8 mouse cellular contexts compared by ENCODE assay signal in the genomic region with DNA sequence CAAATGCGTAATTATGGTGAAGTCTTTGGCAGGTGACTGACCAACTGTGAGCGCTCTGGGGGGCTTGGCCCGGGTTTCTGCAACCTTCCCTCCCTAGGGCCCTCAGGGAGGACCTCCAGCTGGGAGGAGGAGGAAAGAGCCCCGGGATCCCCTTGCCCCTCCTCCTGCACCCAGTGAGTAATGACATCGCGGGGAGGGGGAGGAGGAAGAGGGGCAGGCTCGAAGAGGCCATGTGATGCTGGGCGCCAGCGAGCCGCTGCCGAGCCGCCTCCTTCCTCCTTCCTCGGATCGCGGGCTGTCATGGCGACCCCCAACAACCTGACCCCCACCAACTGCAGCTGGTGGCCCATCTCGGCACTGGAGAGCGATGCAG. TPM values are rescaled to one million over a fixed set of nuclear protein-coding genes. Genes with fewer than 3 reads are reported as not detected.
DNase-seq lines count a peak whose midpoint lies in the region; ATAC-seq and TF ChIP-seq lines count a peak whose summit lies in the region.

A gene (plus strand): TSS at position 231 of the 373 bp plus-strand sequence.

- no peak for DNase-seq in kidney, postnatal 0 days (ENCODE audit: low spot score)
- no peak for DNase-seq in kidney, adult 11 months
- DNase-seq in cerebellum, adult 9-11 months = peak; percentile 89
- DNase-seq in frontal cortex, adult 2 months (ENCODE audit: extremely low spot score in 1 of 2, low spot score in 1 of 2) = peak; percentile 69 to 80
- peak; percentile 72 for DNase-seq in left cerebral cortex, adult 11 months (ENCODE audit: low spot score)

- TF ChIP-seq CTCF in kidney, postnatal 0 days (IDR thresholded peaks at IDR 0.05; ENCODE audit: low read depth) = no peak

- H3K4me1 ChIP-seq in kidney, postnatal 0 days (replicated peaks; ENCODE audit: insufficient read depth, low read length) = peaks cover 6% of the 10 kb centered on the region; the same call in 1 of the 2 replicates
- peaks cover 33% of the 10 kb centered on the region for H3K4me1 ChIP-seq in neural tube, embryonic 13.5 days (replicated peaks)

- no peak within 1 kb of the TSS for H3K9ac ChIP-seq in kidney, postnatal 0 days (ENCODE audit: low read depth, low read length)
- H3K9ac ChIP-seq in neural tube, embryonic 13.5 days = peak within 1 kb of the TSS; percentile 90

- H3K36me3 ChIP-seq in kidney, postnatal 0 days (ENCODE audit: insufficient read depth, low read length) = no peaks in the 10 kb centered on the region
- H3K36me3 ChIP-seq in neural tube, embryonic 13.5 days = peaks cover 9% of the 10 kb centered on the region; the same call in 1 of the 2 replicates

- no peak; the same call in 1 of the 2 replicates for ATAC-seq in kidney, postnatal 0 days (replicated peaks; ENCODE audit: low FRiP score, low read depth)
- peak; percentile 84 for ATAC-seq in neural tube, embryonic 13.5 days (ENCODE audit: low read depth)
- no peak for ATAC-seq in erythroblast, adult 5-6 weeks (replicated peaks; ENCODE audit: low FRiP score, poor library complexity, severe bottlenecking)
- ATAC-seq in monocyte, adult 5-6 weeks (replicated peaks; ENCODE audit: insufficient number of reproducible peaks, low FRiP score, low TSS enrichment, poor library complexity, severe bottlenecking) = no peak

- H3K4me3 ChIP-seq in kidney, postnatal 0 days (replicated peaks; ENCODE audit: low read depth, low read length) = peak within 1 kb of the TSS; percentile 13; the same call in 1 of the 2 replicates
- peak within 1 kb of the TSS; percentile 78 for H3K4me3 ChIP-seq in neural tube, embryonic 13.5 days

- peak within 1 kb of the TSS; percentile 43 for H3K4me2 ChIP-seq in kidney, postnatal 0 days (ENCODE audit: low read length)
- H3K4me2 ChIP-seq in neural tube, embryonic 13.5 days = peak within 1 kb of the TSS; percentile 82

- WGBS in kidney, postnatal 0 days = 0% methylated on average over 15 of the region's 18 CpGs
- WGBS in neural tube, embryonic 13.5 days = 3% methylated on average over 11 of the region's 18 CpGs

- H3K27ac ChIP-seq in kidney, postnatal 0 days = no peak within 1 kb of the TSS
- H3K27ac ChIP-seq in neural tube, embryonic 13.5 days (replicated peaks) = peak within 1 kb of the TSS; percentile 90

- no peaks in the 10 kb centered on the region for H3K9me3 ChIP-seq in kidney, postnatal 0 days (replicated peaks; ENCODE audit: low read length)
- H3K9me3 ChIP-seq in neural tube, embryonic 13.5 days = no peaks in the 10 kb centered on the region

- 0 out of 2 replicates have a peak, but pooled peaks cover 7% of the 10 kb centered on the region for H3K27me3 ChIP-seq in kidney, postnatal 0 days (ENCODE audit: insufficient read depth, low read length)
- H3K27me3 ChIP-seq in neural tube, embryonic 13.5 days = no peaks in the 10 kb centered on the region

RNA-seq across cellular contexts. Expression of the gene that starts here (rescaled TPM):
- polyA plus RNA-seq in kidney, postnatal 0 days (2015; fragmentation: Nextera tagmentation; extraction: Ambion mirVana) = 0.64 and 0.74 TPM in 2 replicates
- polyA plus RNA-seq in frontal cortex, adult 2 months (2012; rRNA removed) = 89.3 and 90.1 TPM in 2 replicates
- polyA plus RNA-seq in neural tube, embryonic 13.5 days (2015; fragmentation: Nextera tagmentation; extraction: Ambion mirVana) = 115 and 117 TPM in 2 replicates
- not detected in 2 replicates for total RNA-seq in erythroblast, adult 5-6 weeks (2015; ENCODE audit: low replicate concordance)
- total RNA-seq in erythroblast, adult 5-6 weeks (2017; ENCODE audit: low replicate concordance) = not detected in 2 replicates
- not detected in 3 replicates for total RNA-seq in monocyte, adult 5-6 weeks (2017)

Comparison
In these comparisons a context has a peak if more than half of its experiments do, and no peak if none do; other contexts are left out.
1. RNA of the gene that starts here (polyA plus RNA-seq): 115 to 117 TPM in neural tube, embryonic 13.5 days and 89.3 to 90.1 TPM in frontal cortex, adult 2 months; 0.64 to 0.74 TPM in kidney, postnatal 0 days; every median in the first group is over 10 times any median in the second.
2. DNase-seq: peak in cerebellum, adult 9-11 months (single experiment), frontal cortex, adult 2 months (2 of 2) and left cerebral cortex, adult 11 months (single experiment); none in kidney, postnatal 0 days (single experiment) and kidney, adult 11 months (single experiment).